Mouse (Mus musculus) embryo, embryonic 11 days (tissue): ENCODE data around the gene Umad1.

Source experiments
- DNase-seq: peaks from one replicate; pipeline ENCODE4 v3.0.0-alpha.2; 2015

Umad1 gene

GRCm38 (mm10) chr6:8259004-8259666, at the start of gene Umad1, which contains the start of the genes Rpa3 and Gm45062:
Gene Umad1, plus strand, starts transcription at chr6:8259288.
Gene Rpa3, minus strand, starts transcription at chr6:8259173.
Gene Gm45062, plus strand, starts transcription at chr6:8259450.
- DNase-seq, result peak; percentile 98

- DNase-seq, result no peak
These were observed 49.3 kb upstream of the Umad1 start for GRCm38 (mm10) chr6:8209866-8210186.

- DNase-seq, result no peak
These were observed 48.4 kb upstream of the Umad1 start for GRCm38 (mm10) chr6:8210661-8211060.

- DNase-seq, result no peak
These were observed 32.1 kb upstream of the Umad1 start for GRCm38 (mm10) chr6:8227035-8227434.

- DNase-seq, result no peak
These were observed 30.5 kb upstream of the Umad1 start for GRCm38 (mm10) chr6:8228596-8228995.

GRCm38 (mm10) chr6:8258316-8258715, 772 bp upstream of the Umad1 start:
- DNase-seq, result no peak

- no peak for DNase-seq
These were observed 568 bp downstream of the Umad1 start for GRCm38 (mm10) chr6:8259667-8260044.

- no peak for DNase-seq
These were observed 12.0 kb downstream of the Umad1 start for GRCm38 (mm10) chr6:8271047-8271446.

- DNase-seq, result peak; percentile 71
These were observed 15.4 kb downstream of the Umad1 start for GRCm38 (mm10) chr6:8274387-8275054.

- peak; percentile 57 for DNase-seq
These were observed 16.0 kb downstream of the Umad1 start for GRCm38 (mm10) chr6:8275098-8275497.

- no peak for DNase-seq
These were observed 17.3 kb downstream of the Umad1 start for GRCm38 (mm10) chr6:8276431-8276830.

- DNase-seq, result peak; percentile 31
These were observed 19.4 kb downstream of the Umad1 start for GRCm38 (mm10) chr6:8278426-8279002.

- no peak for DNase-seq
These were observed 24.2 kb downstream of the Umad1 start for GRCm38 (mm10) chr6:8283255-8283654.

GRCm38 (mm10) chr6:8285401-8285960, 26.4 kb downstream of the Umad1 start:
- DNase-seq, result no peak

GRCm38 (mm10) chr6:8286146-8286545, 27.1 kb downstream of the Umad1 start:
- DNase-seq, result no peak

- DNase-seq, result no peak
These were observed 29.9 kb downstream of the Umad1 start for GRCm38 (mm10) chr6:8288755-8289580.

- peak; percentile 4 for DNase-seq
These were observed 35.1 kb downstream of the Umad1 start for GRCm38 (mm10) chr6:8294048-8294784.

GRCm38 (mm10) chr6:8299066-8299863, 40.2 kb downstream of the Umad1 start:
- no peak for DNase-seq

- DNase-seq, result no peak
These were observed 49.0 kb downstream of the Umad1 start for GRCm38 (mm10) chr6:8307878-8308775.

GRCm38 (mm10) chr6:8312554-8312953, 53.5 kb downstream of the Umad1 start:
- no peak for DNase-seq
